Mouse (Mus musculus) forebrain, embryonic 16.5 days (tissue): ENCODE results near the gene Slc12a5. TPM values are rescaled to one million over a fixed set of nuclear protein-coding genes. Genes with fewer than 3 reads are reported as not detected.

Source experiments
- ATAC-seq: fragments of 200-750 bp; cut with Nextera tagmentation; 2 replicates; pipeline ENCODE4 v1.8.0; 2017; ENCODE audit warnings: mild to moderate bottlenecking, moderate library complexity
- H3K27ac ChIP-seq: fragments of 300-500 bp; sonication (generic); 2 replicates; pipeline ENCODE4 v1.5.1; 2014; ENCODE audit warnings: low read length, control low read depth
- H3K27me3 ChIP-seq: fragments of 300-500 bp; sonication (generic); replicated peaks from 2 replicates; pipeline ENCODE4 v1.6.1; 2014; ENCODE audit warnings: low read length; ENCODE audit not compliant: control insufficient read depth, insufficient read depth
- H3K36me3 ChIP-seq: fragments of 300-500 bp; sonication (generic); 2 replicates; pipeline ENCODE4 v1.6.1; 2014; ENCODE audit not compliant: control insufficient read depth, insufficient read depth
- H3K4me1 ChIP-seq: fragments of 300-500 bp; sonication (generic); replicated peaks from 2 replicates; pipeline ENCODE4 v1.6.1; 2014; ENCODE audit warnings: low read length; ENCODE audit not compliant: control insufficient read depth, insufficient read depth
- H3K4me2 ChIP-seq: fragments of 300-500 bp; sonication (generic); 2 replicates; pipeline ENCODE4 v1.6.1; 2014; ENCODE audit warnings: mild to moderate bottlenecking, low read length, control low read depth
- H3K4me3 ChIP-seq: fragments of 300-500 bp; sonication (generic); replicated peaks from 2 replicates; pipeline ENCODE4 v1.5.1; 2014; ENCODE audit warnings: mild to moderate bottlenecking, low read length, control low read depth
- H3K9ac ChIP-seq: fragments of 300-500 bp; sonication (generic); replicated peaks from 2 replicates; pipeline ENCODE4 v1.6.1; 2014; ENCODE audit warnings: low read depth, low read length, control low read depth
- H3K9me3 ChIP-seq: fragments of 300-500 bp; sonication (generic); 2 replicates; pipeline ENCODE4 v1.6.1; 2016; ENCODE audit warnings: low read length; ENCODE audit not compliant: control insufficient read depth
- WGBS: fragments of 180-500 bp; shearing (Covaris S2); extraction: QIAGEN DNeasy Blood & Tissue Kit; methylation state at CpG from one replicate; pipeline ENCODE4 v1.1.7; 2014; 5-methylcytosine and 5-hydroxymethylcytosine counted together
- polyA plus RNA-seq: library from polyadenylated mRNA; unstranded; fragments of >200 nt; fragmentation: Nextera tagmentation; extraction: Ambion mirVana; gene quantifications from 2 replicates; pipeline ENCODE4 v1.2.1, GENCODE M21; 2015

Slc12a5 gene
- polyA plus RNA-seq, 1 experiment from 2014 or later, result 22.4 TPM

DNA sequence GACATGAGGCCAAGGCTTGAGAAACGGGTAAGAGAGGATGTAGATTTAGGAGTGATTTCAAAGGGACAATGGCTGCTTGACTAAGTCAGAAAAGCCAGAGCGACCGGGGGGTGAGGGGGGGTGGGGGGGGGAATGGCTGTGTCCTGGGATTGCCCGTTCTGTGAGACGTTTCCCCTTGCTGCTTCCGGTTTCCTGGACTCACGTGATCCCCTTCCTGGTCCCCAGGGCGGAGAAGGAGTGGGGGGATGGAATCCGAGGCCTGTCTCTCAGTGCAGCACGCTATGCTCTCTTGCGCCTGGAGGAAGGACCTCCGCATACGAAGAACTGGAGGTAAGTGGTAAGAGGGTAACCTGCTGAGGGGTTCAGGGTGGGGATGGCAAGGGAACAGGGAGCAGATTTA, 28.2 kb downstream of the Slc12a5 start:
- no peaks in the 10 kb centered on the region for H3K4me1 ChIP-seq

DNA sequence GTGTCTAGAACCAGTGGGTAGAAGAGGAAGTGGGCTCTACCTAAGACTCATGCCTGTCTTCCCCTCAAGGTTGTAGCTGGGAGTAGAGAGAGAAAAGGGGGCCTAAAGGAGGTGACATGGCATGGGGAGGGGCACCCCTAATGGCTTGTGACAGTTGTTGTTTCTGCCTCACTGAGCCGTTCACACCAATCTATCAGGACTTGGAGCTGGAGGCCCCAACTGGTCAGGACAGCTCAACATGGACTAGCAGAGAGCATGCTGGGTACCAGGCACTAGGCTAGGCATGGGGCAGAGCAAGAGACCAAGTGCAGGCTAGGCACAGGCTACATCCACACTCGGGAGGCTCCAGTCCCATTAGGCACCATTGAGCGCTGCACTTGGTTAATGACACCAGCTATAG, 30.5 kb downstream of the Slc12a5 start:
- Histone ChIP-seq H3K4me2 (no peak overlapping the region), H3K4me3 (no peak overlapping the region), H3K9me3 (no peaks in the 10 kb centered on the region), H3K9ac (no peak overlapping the region), H3K36me3 (no peaks in the 10 kb centered on the region), H3K27ac (no peak overlapping the region), H3K27me3 (no peaks in the 10 kb centered on the region), H3K4me1 (no peaks in the 10 kb centered on the region)
- ATAC-seq, result no peak
- 80% methylated on average over 3 of the region's 3 CpGs for WGBS

More for the DNA sequence above, 28.2 kb downstream of the Slc12a5 start:
- ATAC-seq, result no peak
- H3K36me3 ChIP-seq, result no peaks in the 10 kb centered on the region
- H3K9ac ChIP-seq, result no peak overlapping the region
- no peak overlapping the region for H3K4me2 ChIP-seq
- 56% methylated on average over 13 of the region's 13 CpGs for WGBS
- H3K9me3 ChIP-seq, result no peaks in the 10 kb centered on the region
- no peaks in the 10 kb centered on the region for H3K27me3 ChIP-seq
- no peak overlapping the region for H3K27ac ChIP-seq
- no peak overlapping the region for H3K4me3 ChIP-seq

DNA sequence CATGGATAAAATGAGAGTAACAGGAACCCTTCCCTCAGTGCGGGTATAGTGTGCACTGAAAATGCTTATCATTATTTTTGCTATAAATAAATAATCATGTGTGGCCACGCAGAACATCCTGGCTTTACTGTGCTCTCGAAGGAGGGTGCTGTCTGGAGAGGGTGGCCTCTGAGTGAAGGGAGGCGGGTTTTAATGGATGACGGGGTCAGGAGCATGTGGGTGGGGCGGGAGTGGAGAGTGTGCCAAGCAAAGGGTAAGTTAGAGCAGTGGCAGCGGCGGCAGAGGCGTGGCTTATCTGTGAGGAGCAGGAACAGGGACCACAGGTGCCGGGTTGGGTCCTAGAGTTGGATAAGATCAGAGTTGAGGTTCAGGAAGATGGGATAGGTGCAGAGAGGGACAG, 31.2 kb downstream of the Slc12a5 start:
- WGBS, result 47% methylated on average over 10 of the region's 10 CpGs
- Histone ChIP-seq H3K36me3 (no peaks in the 10 kb centered on the region), H3K4me1 (no peaks in the 10 kb centered on the region), H3K4me2 (no peak overlapping the region), H3K4me3 (no peak overlapping the region), H3K9ac (no peak overlapping the region), H3K27ac (no peak overlapping the region), H3K27me3 (no peaks in the 10 kb centered on the region), H3K9me3 (no peaks in the 10 kb centered on the region)
- ATAC-seq, result no peak

DNA sequence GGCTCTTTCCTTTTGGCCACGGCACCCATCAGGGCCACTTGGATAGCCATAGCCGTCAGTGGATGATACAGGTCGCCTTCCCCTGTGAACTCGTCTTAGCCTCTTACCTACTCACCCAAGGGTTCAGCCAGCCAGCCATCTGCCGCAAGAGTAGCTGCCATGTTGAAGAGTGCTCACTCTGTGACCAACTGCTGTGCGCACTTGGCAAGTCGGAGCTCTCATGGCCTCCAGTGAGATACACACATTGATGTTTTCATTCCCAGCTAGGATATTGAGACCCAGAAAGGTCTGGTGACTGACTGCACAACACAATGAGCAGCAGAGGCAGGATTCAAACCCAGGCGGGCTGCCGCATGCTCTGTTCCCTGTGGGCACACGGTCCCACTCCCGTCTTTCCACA, 33.6 kb downstream of the Slc12a5 start:
- 86% methylated on average over 11 of the region's 11 CpGs for WGBS
- ATAC-seq, result no peak

DNA sequence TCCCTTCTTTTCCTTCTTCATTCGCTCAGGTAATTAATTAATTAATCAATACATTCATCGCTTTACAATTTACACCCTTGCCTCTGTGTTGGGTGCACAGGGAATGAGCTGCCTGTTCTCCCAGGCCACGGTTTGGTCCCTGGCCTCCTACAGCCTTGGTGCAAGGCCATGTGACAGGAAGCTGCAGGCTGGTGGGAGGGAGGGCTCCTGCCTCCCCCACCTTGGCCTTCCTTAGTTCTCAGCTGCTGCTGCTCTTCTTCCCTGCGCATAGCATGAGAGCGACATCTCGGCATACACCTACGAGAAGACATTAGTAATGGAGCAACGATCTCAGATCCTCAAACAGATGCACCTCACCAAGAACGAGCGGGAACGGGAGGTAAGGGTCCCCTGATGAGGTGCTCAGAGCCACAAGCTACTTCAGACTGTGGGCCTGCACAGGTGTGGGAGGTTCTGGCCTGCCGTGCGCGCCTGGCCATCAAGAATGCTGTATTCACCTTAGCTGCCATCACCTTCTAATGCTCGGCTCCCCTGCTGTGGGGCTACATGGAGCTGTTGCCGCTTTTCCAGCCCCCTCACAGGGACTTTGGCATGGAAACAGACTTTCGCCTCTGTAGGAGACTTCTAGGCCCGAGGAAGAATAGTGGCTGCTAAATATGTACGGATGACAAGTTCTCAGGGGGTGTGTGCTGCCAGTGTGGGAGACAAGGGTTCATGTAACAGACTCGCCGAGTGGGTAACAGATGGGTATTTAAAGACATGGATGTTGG, 34.2 kb downstream of the Slc12a5 start:
- Histone ChIP-seq H3K4me1 (peaks cover 12% of the 10 kb centered on the region), H3K27ac (no peak overlapping the region), H3K27me3 (peaks cover 6% of the 10 kb centered on the region), H3K9me3 (no peaks in the 10 kb centered on the region), H3K4me2 (no peak overlapping the region), H3K36me3 (peaks cover 4% of the 10 kb centered on the region), H3K9ac (no peak overlapping the region), H3K4me3 (no peak overlapping the region)
- WGBS, result 55% methylated on average over 21 of the region's 21 CpGs
- no peak for ATAC-seq

More for the DNA sequence above, 33.6 kb downstream of the Slc12a5 start:
- peaks cover 6% of the 10 kb centered on the region for H3K27me3 ChIP-seq
- no peak overlapping the region for H3K4me3 ChIP-seq
- no peak overlapping the region for H3K4me2 ChIP-seq
- no peak overlapping the region for H3K9ac ChIP-seq
- no peaks in the 10 kb centered on the region for H3K9me3 ChIP-seq
- peaks cover 12% of the 10 kb centered on the region for H3K4me1 ChIP-seq
- no peak overlapping the region for H3K27ac ChIP-seq
- H3K36me3 ChIP-seq, result peaks cover 3% of the 10 kb centered on the region; the same call in 1 of the 2 replicates

GRCm38 (mm10) chr2:164995976-164996375, 35.4 kb downstream of the Slc12a5 start:
- H3K27ac ChIP-seq, result no peak overlapping the region
- no peak for ATAC-seq
- no peak overlapping the region for H3K4me2 ChIP-seq
- no peak overlapping the region for H3K9ac ChIP-seq
- H3K27me3 ChIP-seq, result peaks cover 6% of the 10 kb centered on the region
- H3K4me3 ChIP-seq, result no peak overlapping the region
- peaks cover 12% of the 10 kb centered on the region for H3K4me1 ChIP-seq
- H3K36me3 ChIP-seq, result peaks cover 13% of the 10 kb centered on the region
- WGBS, result 63% methylated on average over 11 of the region's 11 CpGs
- H3K9me3 ChIP-seq, result no peaks in the 10 kb centered on the region

DNA sequence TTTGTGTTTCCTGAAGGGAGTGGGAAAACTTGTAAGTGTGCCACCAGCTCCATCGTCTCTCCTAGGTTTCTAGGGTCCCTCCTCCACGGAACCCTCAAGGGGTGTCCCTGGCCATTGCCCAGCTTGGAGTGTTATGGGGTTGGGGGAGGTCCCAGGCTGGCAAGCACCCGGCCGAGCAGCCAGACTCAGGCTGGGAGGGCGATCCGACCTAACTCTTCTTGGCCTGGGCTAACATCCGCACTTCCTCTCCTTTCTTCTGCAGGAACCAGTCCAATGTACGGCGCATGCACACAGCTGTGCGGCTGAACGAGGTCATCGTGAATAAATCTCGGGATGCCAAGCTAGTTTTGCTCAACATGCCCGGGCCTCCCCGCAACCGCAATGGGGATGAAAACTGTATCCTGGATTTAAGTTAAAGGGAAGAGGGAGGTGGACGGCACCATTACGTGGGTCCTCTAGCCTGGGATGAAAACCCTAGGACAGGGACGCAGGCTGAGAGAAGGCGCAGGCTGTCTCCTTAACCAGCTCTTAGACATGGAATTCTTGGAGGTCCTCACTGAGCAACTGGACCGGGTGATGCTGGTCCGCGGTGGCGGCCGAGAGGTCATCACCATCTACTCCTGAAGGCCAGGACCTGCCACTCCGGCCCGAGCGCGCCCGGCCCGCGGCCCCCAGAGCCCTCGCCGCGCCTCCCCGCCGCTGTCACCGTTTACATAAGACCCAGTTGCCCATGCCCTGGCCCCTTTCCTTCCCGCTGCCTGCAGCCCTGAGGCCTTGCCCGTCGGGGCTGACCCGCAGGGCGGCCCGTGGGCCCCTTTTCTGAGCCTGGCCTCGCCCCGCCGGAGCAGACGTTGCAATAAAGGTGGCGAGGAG, 36.5 kb downstream of the Slc12a5 start:
- no peak overlapping the region for H3K27ac ChIP-seq
- H3K4me3 ChIP-seq, result peak overlapping the region; percentile 31
- ATAC-seq, result no peak
- 12% methylated on average over 49 of the region's 49 CpGs for WGBS
- peak overlapping the region; percentile 40; the same call in 1 of the 2 replicates for H3K9ac ChIP-seq
- H3K4me1 ChIP-seq, result peaks cover 12% of the 10 kb centered on the region
- no peaks in the 10 kb centered on the region for H3K9me3 ChIP-seq
- peak overlapping the region; percentile 44 for H3K4me2 ChIP-seq
- H3K27me3 ChIP-seq, result peaks cover 6% of the 10 kb centered on the region
- peaks cover 24% of the 10 kb centered on the region for H3K36me3 ChIP-seq

GRCm38 (mm10) chr2:164997721-164998428, 37.3 kb downstream of the Slc12a5 start:
- peaks cover 6% of the 10 kb centered on the region for H3K27me3 ChIP-seq
- peak overlapping the region; percentile 44 for H3K4me2 ChIP-seq
- H3K9ac ChIP-seq, result peak overlapping the region; percentile 40; the same call in 1 of the 2 replicates
- 3% methylated on average over 51 of the region's 52 CpGs for WGBS
- peak overlapping the region; percentile 31 for H3K4me3 ChIP-seq
- ATAC-seq, result peak; percentile 4; the same call in 1 of the 2 replicates
- H3K36me3 ChIP-seq, result peaks cover 32% of the 10 kb centered on the region
- H3K4me1 ChIP-seq, result peaks cover 12% of the 10 kb centered on the region
- no peak overlapping the region for H3K27ac ChIP-seq
- H3K9me3 ChIP-seq, result no peaks in the 10 kb centered on the region

DNA sequence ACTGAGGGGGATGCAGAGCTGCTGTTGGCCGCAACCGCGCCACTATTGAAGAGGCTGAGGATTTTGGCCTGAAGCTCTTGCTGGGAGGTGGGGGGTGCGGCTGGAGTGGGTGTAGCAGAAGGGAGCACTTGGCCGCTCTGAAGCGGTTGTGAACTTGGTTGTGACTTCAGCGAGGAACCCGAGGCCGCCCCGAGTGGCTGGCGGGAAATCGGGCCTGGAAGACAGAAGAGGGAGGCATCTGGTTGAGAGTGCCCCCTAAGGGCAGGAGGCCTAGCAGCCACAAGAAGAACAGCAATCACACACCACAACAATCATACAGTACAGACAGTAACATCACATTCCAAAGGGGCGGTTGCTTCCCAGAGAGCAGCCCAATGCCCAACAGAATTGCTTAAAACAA, 41.4 kb downstream of the Slc12a5 start:
- Histone ChIP-seq H3K9ac (no peak overlapping the region), H3K9me3 (no peaks in the 10 kb centered on the region), H3K27ac (no peak overlapping the region), H3K4me3 (no peak overlapping the region), H3K4me2 (no peak overlapping the region), H3K4me1 (peaks cover 12% of the 10 kb centered on the region), H3K36me3 (peaks cover 66% of the 10 kb centered on the region), H3K27me3 (peaks cover 6% of the 10 kb centered on the region)
- WGBS, result 88% methylated on average over 13 of the region's 13 CpGs
- no peak for ATAC-seq
